Mouse (Mus musculus): ENCODE measurements around the gene Zfp956. TPM values are rescaled to one million over a fixed set of nuclear protein-coding genes. Genes with fewer than 3 reads are reported as not detected.

The Zfp956 gene
- polyA plus RNA-seq, 1 experiment from 2014 or later = 8.6 TPM

DNA sequence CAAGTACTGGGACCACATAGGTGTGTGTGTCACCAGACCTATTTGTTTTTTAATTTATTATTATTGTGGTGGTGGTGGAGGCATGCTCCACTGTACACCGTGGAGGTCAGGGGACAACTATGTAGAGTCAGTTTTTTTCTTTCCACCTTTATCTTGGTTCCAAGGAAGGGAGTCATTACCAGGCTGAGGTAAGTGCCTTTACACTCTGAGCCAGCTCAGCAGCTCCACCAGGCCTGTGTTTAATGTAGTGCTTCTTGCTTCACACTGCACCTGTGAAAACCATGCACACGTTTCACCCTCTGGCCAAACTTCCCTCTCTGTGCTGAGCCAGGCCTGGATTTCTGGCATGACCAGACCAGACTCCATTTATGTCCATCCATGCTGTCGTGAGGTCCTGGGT is 40.2 kb upstream of the Zfp956 start:
- H3K27me3 ChIP-seq (ENCODE audit: insufficient read depth, low read length) = no peaks in the 10 kb centered on the region
- ATAC-seq (ENCODE audit: insufficient read depth) (no peak), DNase-seq (no peak)
- H3K4me2 ChIP-seq = no peak overlapping the region
- no peak overlapping the region for H3K4me3 ChIP-seq (ENCODE audit: low read depth, low read length)
- H3K9me3 ChIP-seq (ENCODE audit: low read depth, low read length) = no peaks in the 10 kb centered on the region
- no peaks in the 10 kb centered on the region for H3K4me1 ChIP-seq (ENCODE audit: insufficient read depth)
- 0 out of 2 replicates have a peak, but pooled peaks cover 1% of the 10 kb centered on the region for H3K36me3 ChIP-seq (ENCODE audit: insufficient read depth)
- no peak overlapping the region for H3K27ac ChIP-seq (ENCODE audit: low read depth)
- TF ChIP-seq CTCF (IDR thresholded peaks at IDR 0.05; ENCODE audit: low read depth) = no peak
- H3K9ac ChIP-seq = no peak overlapping the region
- WGBS = 45% methylated on average over 3 of the region's 3 CpGs

DNA sequence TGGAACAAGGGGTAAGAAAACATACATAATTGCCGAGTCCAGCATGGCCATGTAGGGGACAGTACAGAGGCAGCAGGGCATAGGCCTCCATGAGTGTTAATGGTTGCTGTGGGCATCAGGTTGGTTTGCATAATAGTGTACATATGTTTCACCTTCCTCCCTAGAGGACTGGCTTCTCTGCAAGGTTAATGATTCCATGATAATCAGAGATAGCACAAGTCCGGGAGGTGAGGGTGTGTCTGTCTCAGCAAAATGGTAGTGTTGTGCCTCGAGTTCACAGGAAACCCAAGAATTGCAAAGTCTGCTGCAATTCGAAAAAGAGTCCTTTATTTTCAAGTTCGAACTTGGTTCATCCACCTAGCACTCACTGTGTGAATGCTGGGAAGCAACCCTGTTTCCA is 36.1 kb upstream of the Zfp956 start:
- Histone ChIP-seq H3K9ac (no peak overlapping the region), H3K27me3 (ENCODE audit: insufficient read depth, low read length) (no peaks in the 10 kb centered on the region), H3K27ac (ENCODE audit: low read depth) (no peak overlapping the region), H3K4me1 (ENCODE audit: insufficient read depth) (peaks cover 7% of the 10 kb centered on the region; the same call in 1 of the 2 replicates), H3K4me3 (ENCODE audit: low read depth, low read length) (no peak overlapping the region), H3K9me3 (ENCODE audit: low read depth, low read length) (no peaks in the 10 kb centered on the region), H3K36me3 (ENCODE audit: insufficient read depth) (no peaks in the 10 kb centered on the region), H3K4me2 (no peak overlapping the region)
- DNase-seq (no peak), ATAC-seq (ENCODE audit: insufficient read depth) (no peak)
- 69% methylated on average over 5 of the region's 5 CpGs for WGBS
- no peak for TF ChIP-seq CTCF (IDR thresholded peaks at IDR 0.05; ENCODE audit: low read depth)

- no peak overlapping the region for H3K4me3 ChIP-seq (ENCODE audit: low read depth, low read length)
Measured at GRCm38 (mm10) chr6:47918768-47919274, 34.4 kb upstream of the Zfp956 start.

GRCm38 (mm10) chr6:47919646-47920446 is 33.3 kb upstream of the Zfp956 start:
- no peak for DNase-seq
- TF ChIP-seq CTCF (IDR thresholded peaks at IDR 0.05; ENCODE audit: low read depth) = no peak
- Histone ChIP-seq H3K9ac (peak overlapping the region; percentile 86), H3K4me2 (peak overlapping the region; percentile 84), H3K36me3 (ENCODE audit: insufficient read depth) (no peaks in the 10 kb centered on the region), H3K4me3 (ENCODE audit: low read depth, low read length) (peak overlapping the region; percentile 84), H3K27ac (ENCODE audit: low read depth) (peak overlapping the region; percentile 97), H3K9me3 (ENCODE audit: low read depth, low read length) (no peaks in the 10 kb centered on the region), H3K27me3 (ENCODE audit: insufficient read depth, low read length) (no peaks in the 10 kb centered on the region), H3K4me1 (ENCODE audit: insufficient read depth) (peaks cover 7% of the 10 kb centered on the region; the same call in 1 of the 2 replicates)
- 27% methylated on average over 11 of the region's 11 CpGs for WGBS
- ATAC-seq (ENCODE audit: insufficient read depth) = no peak

More at GRCm38 (mm10) chr6:47918768-47919274, 34.4 kb upstream of the Zfp956 start:
- WGBS = 65% methylated on average over 3 of the region's 3 CpGs
- H3K9me3 ChIP-seq (ENCODE audit: low read depth, low read length) = no peaks in the 10 kb centered on the region
- no peak for DNase-seq
- TF ChIP-seq CTCF (IDR thresholded peaks at IDR 0.05; ENCODE audit: low read depth) = no peak
- peaks cover 7% of the 10 kb centered on the region; the same call in 1 of the 2 replicates for H3K4me1 ChIP-seq (ENCODE audit: insufficient read depth)
- H3K9ac ChIP-seq = no peak overlapping the region
- no peaks in the 10 kb centered on the region for H3K36me3 ChIP-seq (ENCODE audit: insufficient read depth)
- ATAC-seq (ENCODE audit: insufficient read depth) = no peak
- H3K4me2 ChIP-seq = no peak overlapping the region
- H3K27ac ChIP-seq (ENCODE audit: low read depth) = no peak overlapping the region
- H3K27me3 ChIP-seq (ENCODE audit: insufficient read depth, low read length) = no peaks in the 10 kb centered on the region

DNA sequence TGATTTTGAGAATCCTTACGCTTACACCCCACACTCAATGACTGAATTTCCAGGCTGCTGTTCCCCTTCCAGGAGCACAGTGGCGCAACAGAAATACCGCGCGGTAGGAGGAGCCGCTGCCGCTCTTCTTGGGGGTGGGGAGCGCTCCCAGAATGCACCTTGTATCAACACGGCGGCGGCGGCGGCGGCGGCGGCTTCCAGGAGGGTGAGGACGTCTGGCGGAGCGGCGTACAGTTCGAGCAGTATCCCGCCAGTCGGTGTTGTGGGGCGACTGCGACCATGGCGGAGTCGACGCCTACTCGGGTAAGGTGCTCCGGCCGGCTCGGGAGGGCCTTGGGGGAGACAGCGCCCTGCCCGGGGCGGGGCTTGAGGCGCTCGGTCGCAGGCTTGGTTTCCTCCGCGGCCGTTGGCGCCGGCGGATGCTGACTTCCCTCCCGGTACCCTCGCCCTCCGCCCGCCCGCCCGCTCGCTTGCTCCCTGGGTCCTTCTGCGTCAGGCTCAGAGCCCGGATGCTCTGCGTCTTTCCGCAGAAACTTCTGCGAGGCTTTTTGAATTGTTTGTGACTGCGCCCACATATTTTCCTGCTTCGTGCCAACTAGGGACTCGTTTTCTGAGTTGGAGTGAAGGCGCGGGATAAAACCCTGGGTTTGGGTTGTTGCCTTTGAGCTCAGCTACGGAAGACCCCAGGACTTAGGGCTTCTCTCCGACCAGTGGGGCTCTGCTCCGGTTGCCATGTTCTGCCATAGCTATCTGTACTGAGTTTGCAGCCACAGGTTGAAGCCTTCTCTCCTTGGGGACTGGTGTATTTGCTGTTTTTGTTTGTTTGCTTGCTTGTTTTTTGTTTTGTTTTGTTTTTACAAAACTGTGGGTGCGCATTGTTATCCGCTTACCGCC is 32.5 kb upstream of the Zfp956 start, which contains the start of gene Zfp212:
Gene Zfp212 (plus strand): TSS at position 30 of the 894 bp plus-strand sequence.
- H3K4me3 ChIP-seq (ENCODE audit: low read depth, low read length) = peak within 1 kb of the TSS; percentile 84
- H3K27me3 ChIP-seq (ENCODE audit: insufficient read depth, low read length) = no peaks in the 10 kb centered on the region
- DNase-seq = peak; percentile 95
- peak within 1 kb of the TSS; percentile 84 for H3K4me2 ChIP-seq
- peak within 1 kb of the TSS; percentile 86 for H3K9ac ChIP-seq
- WGBS = 1% methylated on average over 67 of the region's 67 CpGs
- no peaks in the 10 kb centered on the region for H3K9me3 ChIP-seq (ENCODE audit: low read depth, low read length)
- H3K36me3 ChIP-seq (ENCODE audit: insufficient read depth) = no peaks in the 10 kb centered on the region
- peaks cover 7% of the 10 kb centered on the region; the same call in 1 of the 2 replicates for H3K4me1 ChIP-seq (ENCODE audit: insufficient read depth)
- TF ChIP-seq CTCF (IDR thresholded peaks at IDR 0.05; ENCODE audit: low read depth) = peak; percentile 72
- peak; percentile 97 for ATAC-seq (ENCODE audit: insufficient read depth)
- peak within 1 kb of the TSS; percentile 97 for H3K27ac ChIP-seq (ENCODE audit: low read depth)

DNA sequence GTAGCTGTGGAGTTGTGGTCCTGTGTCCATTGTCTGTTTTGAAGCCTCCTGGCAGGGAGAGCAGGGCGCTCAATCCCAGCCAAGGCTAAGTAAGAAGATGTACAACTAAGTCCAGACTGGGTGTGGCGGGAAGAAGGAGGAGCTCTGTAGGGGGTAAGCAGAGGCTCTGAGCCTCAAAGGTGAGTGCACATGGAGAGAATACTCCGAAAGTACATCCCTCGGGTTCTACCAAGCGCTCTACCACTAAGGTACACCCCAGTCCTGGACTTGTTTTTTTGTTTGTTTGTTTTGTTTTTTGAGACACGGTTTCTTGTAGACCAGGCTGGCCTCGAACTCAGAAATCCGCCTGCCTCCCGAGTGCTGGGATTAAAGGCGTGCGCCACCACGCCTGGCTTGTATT is 10.7 kb upstream of the Zfp956 start:
- Histone ChIP-seq H3K9ac (peak overlapping the region; percentile 75), H3K9me3 (ENCODE audit: low read depth, low read length) (no peaks in the 10 kb centered on the region), H3K4me2 (peak overlapping the region; percentile 88), H3K4me1 (ENCODE audit: insufficient read depth) (no peaks in the 10 kb centered on the region), H3K4me3 (ENCODE audit: low read depth, low read length) (peak overlapping the region; percentile 47), H3K36me3 (ENCODE audit: insufficient read depth) (0 out of 2 replicates have a peak, but pooled peaks cover 10% of the 10 kb centered on the region), H3K27ac (ENCODE audit: low read depth) (no peak overlapping the region; the same call in 1 of the 2 replicates), H3K27me3 (ENCODE audit: insufficient read depth, low read length) (no peaks in the 10 kb centered on the region)
- 43% methylated on average over 12 of the region's 12 CpGs for whole genome bisulfite sequencing
- ATAC-seq (ENCODE audit: insufficient read depth) (0 out of 2 replicates have a peak, but pooled peaks have one; percentile 8), DNase-seq (no peak)
- no peak for TF ChIP-seq CTCF (IDR thresholded peaks at IDR 0.05; ENCODE audit: low read depth)
